Mouse (Mus musculus) liver (tissue): ENCODE data around the gene Gtf2f2.
"Not testable (repeated sequence)": the region's sequence is repeated elsewhere in the genome, so short reads cannot be mapped to it uniquely, and the experiment has no call there.

Experiments
- DNase-seq: peaks from one replicate; pipeline ENCODE4 v3.0.0-alpha.2; 2020; ENCODE audit warnings: mixed read lengths

Gtf2f2 gene

GRCm38 (mm10) chr14:75906931-75907330 lies 103.7 kb downstream of the Gtf2f2 start:
- no peak for DNase-seq

DNA sequence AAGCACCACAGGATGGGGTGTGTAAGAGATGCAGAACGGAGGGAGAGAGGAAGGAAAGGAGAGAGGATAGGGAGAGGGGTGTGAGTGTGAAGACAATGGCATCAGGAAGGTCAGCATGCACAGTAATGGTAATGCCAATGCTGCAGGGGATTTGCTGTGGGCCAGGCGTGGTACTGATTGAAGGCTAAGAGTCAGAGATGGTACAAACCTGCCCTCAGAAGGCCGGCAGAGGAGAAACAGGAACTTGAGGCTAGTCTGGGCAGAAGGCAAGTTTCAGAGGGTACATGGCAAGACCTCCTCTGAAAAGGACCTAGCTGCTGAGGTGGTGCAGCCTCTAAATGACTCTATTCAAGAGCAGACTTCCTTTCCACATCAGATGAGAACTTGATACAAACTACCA lies 105.7 kb downstream of the Gtf2f2 start:
- no peak for DNase-seq

DNA sequence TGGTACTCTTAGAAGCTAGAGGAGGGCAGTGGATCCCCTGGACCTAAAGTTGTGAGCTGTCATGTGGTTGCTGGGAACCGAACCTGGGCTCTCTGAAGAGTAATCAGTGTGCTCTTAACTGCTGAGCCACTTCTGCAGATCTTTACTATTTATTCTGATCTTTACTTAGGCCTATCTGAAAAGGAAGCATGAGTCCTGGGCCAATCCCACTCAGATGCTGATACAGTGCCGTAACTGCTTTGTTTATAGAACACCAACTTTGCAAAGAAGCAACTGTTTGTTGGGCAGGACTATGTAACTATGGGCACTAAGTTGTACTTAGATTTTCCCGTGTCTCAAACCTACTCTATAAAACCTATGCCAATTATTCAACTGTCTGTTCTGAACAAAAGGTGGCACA lies 107.5 kb downstream of the Gtf2f2 start:
- no peak for DNase-seq

DNA sequence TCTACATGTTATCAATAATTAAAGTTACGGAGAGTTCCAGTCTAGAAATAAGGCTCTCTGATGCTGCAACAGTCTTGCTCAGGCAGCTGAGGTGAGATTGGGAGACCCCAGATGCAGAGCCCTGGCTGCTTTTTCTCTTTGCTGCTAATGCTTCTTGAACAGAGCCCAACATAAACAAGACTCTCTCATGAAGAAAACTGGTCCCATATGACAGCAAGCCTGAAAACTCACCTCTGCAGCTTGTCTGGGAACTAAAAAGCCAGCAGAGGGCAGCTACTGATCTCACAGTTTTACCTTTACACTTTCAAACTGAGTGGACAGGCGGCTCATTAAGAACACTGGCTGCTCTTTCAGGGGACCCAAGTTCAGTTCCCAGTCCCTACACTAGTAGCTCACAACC lies 108.7 kb downstream of the Gtf2f2 start:
- DNase-seq = no peak

GRCm38 (mm10) chr14:75900793-75901499 lies 109.7 kb downstream of the Gtf2f2 start:
- DNase-seq = no peak

GRCm38 (mm10) chr14:75899566-75899965 lies 111.1 kb downstream of the Gtf2f2 start:
- DNase-seq = peak; percentile 80

DNA sequence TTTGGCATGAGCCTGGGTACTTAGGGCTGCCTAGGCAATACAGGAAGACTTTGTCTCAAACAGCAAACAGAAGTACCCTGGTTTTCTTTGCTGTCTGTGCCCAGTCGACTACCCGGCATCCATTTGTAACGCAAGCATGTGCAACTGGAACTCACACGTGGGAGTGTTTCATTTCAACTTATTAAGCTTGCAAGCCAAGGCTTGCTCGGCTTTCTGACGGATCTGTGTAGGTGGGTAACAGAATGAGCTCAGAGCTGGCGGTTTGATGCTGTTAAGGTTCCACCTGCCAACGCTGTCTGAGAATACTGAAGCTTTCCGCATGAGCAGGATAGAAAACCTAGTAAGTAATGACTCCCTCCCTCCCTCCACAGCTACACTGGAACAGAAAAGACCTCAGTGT lies 118.5 kb downstream of the Gtf2f2 start:
- no peak for DNase-seq

GRCm38 (mm10) chr14:75883873-75884272 lies 126.8 kb downstream of the Gtf2f2 start:
- no peak for DNase-seq

DNA sequence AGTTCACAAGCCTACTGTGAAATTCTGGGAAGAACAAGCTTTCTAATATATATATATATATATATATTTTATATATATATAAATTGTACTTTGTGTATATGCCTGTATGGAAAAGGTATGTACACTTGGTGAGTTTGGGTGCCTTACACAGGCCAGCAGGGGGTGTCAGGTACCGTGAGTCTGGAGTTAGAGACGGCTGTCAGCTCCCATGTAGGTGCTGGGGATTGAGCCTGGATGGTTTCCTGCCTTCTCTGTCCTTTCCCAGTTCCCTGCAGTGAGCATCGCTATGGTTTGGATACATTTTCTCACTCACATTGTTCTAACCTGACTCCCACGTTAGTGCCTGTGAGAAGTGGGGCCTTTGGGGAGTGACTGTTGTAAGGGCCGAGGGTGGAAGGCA lies 127.3 kb downstream of the Gtf2f2 start:
- DNase-seq = no peak

DNA sequence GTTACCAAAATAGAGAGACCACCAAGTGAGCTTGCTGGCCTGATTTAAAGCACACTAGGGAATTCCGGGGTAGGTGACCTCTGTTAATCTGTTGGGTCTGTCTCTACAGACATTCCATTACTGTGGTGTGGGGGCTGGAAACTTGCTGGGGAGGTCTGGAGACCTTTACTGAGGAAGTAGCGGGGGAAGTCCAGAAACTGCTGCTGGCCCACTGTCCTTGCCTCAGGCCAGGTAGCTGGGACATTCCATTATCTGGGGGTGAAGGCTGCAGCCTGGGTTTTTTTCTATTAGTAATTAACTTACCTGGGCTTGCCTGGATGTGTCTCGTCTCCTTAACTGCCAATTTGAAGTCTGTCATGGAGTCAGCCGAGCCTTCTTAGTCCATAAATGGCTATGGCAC lies 128.8 kb downstream of the Gtf2f2 start:
- no peak for DNase-seq

DNA sequence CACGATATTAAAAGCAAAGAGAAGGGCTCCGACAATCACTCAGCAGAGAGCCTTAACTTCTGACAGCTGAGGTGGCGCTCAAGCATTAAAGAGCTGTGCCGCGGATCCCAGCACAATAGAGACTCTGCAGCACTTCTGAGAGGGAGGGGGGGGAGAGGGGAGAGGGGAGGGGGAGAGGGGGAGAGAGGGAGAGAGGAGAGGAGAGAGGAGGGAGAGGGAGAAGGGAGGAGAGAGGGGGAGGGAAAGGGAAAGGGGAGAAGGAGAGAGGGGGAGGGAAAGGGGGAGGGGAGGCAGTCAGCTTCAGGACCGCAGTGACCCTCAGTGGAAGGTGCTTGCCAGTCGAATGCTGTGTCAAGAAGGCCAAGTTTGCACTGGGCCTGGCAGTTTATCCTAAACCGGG lies 131.7 kb downstream of the Gtf2f2 start:
- no peak for DNase-seq

DNA sequence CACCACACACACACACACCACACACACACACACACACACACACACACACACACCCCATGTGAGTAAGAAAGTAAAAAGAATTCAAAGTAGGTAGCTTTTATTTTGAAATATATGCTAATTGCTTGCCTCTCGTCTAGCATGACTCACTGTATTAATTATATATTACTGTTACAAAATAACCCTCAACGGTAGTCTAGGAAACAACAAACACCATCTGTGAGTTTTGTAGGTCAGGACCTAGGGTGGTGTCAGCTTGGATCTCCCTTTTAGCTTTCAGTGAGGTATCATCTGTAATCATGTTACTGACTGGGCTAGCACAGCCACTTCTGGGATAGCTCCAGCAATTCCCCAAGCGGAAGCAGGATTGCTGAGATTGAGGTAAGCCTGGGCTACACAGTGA lies 133.4 kb downstream of the Gtf2f2 start:
- no peak for DNase-seq

DNA sequence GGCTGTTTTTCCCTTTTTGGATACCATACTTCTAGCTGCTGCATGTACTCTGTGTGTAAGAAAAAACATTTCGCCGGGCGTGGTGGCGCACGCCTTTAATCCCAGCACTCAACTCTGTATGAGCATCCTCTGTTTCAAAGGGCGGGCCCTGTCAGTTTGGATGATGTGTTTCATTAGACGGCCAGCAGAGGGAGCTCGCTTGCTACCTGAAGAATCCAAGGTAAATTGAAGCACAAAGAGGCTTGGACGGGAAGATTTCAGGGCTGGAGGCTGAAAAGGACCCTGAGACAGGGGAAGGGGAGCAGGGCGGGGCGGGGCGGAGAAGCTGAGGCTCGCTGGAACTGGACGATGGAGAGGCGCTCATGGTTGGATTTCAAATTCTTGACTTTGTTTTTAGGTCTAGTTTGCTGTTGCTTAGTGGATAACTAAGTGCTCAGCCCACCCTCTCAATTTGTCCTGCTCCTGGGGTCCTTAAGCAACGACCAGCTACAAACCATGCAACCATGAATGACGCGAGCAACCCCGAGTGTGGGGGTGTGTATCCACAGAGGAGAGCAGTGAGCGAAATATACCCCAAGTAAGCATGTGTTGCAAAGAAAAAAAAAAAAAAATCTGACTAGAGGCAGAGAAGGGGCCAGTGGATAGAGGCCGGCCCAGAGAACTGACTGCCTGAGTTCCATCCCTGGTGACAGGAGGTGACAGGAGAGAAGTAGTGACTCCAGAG lies 134.2 kb downstream of the Gtf2f2 start:
- DNase-seq = peak; percentile 78

GRCm38 (mm10) chr14:75873612-75874011 lies 137.1 kb downstream of the Gtf2f2 start:
- no peak for DNase-seq

- DNase-seq = no peak
These were observed 138.9 kb downstream of the Gtf2f2 start for GRCm38 (mm10) chr14:75871750-75872149.

DNA sequence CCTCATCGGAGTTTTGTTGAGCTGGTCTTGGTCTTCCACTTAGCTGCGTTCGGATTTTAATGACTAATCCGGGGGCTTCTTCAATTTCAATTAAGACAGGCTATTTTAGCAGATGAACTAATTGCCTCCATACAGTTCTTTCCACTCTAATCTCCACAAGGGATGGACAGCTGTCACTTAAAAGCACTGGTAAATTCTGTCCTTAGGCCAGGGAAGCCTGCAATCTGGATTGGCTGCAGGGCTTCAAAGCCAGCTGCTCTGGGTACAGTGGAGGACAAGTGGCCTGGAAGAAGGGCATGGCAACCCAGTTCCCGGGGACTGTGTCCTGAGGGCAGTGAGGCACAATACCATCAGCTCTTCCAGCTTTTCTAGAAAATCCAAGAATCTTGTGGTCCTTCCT lies 139.6 kb downstream of the Gtf2f2 start:
- no peak for DNase-seq

DNA sequence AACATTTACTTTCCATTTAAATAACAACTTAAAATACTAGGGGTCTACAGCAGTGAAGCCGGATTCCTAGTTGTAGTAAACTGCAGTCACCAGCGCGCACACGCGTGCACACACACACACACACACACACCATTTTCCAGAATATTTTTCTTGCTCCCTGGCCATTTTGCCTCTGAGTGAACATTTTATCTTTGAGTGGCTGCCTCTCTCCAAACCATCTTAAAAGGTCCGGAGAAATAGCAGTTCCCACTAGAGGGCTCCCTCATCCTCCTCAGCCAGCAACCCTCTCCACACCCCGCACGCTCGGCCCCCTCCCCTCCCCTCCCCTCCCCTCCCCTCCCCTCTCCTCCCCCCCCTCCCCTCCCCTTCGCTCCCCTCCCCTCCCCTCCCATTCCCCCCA lies 140.0 kb downstream of the Gtf2f2 start:
- peak; percentile 23 for DNase-seq

- DNase-seq = no peak
These were observed 140.8 kb downstream of the Gtf2f2 start for GRCm38 (mm10) chr14:75869769-75870363.

DNA sequence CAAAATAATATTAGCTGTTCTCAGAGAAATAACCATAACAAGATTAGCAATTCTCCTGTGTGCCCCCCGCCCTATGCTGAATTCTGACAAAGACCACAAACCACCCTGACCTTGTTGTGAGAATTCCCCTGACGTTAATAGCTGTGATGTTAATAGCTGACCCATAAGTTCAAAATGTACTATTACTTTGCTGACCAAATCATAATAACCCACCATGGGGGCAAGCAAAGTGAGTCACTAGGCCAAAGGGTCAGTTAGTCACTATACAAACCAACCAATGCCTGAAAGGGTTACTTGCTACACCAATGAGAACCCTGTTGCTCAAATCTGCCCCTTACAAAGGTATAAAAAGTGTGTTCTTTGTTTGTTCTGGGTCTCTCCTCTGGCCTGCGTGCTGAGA lies 142.6 kb downstream of the Gtf2f2 start:
- DNase-seq = not testable (repeated sequence)

DNA sequence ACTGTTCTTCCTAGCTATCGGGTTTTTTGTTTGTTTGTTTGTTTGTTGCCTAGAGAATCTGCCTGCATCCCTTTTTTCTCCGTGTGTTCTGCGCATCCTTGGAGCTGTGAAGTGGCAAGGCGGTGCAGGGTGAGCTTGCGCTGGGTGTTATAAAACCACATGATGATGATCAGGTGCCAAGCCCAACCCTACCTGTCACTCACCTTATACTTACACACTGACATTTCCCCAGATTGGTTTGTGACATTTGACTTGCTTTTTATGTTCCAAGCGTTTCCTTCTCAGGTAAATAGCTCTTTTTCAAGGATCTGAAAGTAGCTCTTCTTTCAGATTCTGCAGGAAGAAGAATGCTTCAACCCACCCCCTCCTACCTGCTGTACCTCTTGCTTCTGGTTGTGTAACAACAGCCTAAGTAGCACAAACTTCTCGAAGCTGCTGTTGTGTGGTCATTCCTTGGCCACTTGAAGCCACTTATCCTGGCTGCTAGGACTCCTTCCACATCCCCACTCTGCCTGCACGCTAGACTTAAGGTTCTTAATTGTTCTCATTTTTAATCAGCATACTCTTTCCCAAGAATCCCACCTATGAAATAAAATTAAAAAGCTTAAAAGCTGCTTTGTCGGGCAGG lies 143.8 kb downstream of the Gtf2f2 start:
- DNase-seq = no peak

- DNase-seq = peak; percentile 37
These were observed 146.9 kb downstream of the Gtf2f2 start for GRCm38 (mm10) chr14:75863549-75864409.

DNA sequence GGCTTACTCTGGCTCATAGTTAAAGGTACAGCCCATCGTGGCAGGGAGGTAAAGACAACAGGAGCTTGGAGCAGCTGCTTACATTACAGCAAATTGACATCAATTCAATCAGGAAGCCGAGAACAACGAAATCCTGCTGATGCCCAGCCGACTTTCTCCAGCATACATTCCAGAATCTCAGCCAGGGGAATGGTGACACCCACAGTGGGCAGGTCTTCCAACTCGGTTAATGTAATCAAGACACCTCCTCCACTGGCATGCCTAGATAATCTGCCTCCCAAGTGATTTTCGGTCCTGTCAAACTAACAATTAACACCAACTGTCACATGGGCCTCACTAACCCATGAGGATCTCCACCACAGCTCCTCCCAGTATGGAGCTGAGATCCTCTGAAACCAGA lies 148.0 kb downstream of the Gtf2f2 start:
- DNase-seq = no peak

- no peak for DNase-seq
These were observed 151.0 kb downstream of the Gtf2f2 start for GRCm38 (mm10) chr14:75859619-75860018.
